Mouse (Mus musculus): ENCODE results near the gene Dlgap5.

The Dlgap5 gene

GRCm38 (mm10) chr14:47395007-47395406, 23.2 kb downstream of the Dlgap5 start:
- no peak for DNase-seq

GRCm38 (mm10) chr14:47393354-47394094, 24.7 kb downstream of the Dlgap5 start:
- no peak for DNase-seq

GRCm38 (mm10) chr14:47386125-47386524, 32.1 kb downstream of the Dlgap5 start:
- DNase-seq, result no peak

- DNase-seq, result no peak
Observed at GRCm38 (mm10) chr14:47384653-47385052, 33.6 kb downstream of the Dlgap5 start.

GRCm38 (mm10) chr14:47383911-47384310, 34.3 kb downstream of the Dlgap5 start:
- DNase-seq, result no peak

GRCm38 (mm10) chr14:47378336-47378735, 39.9 kb downstream of the Dlgap5 start:
- no peak for DNase-seq

- no peak for DNase-seq
Observed at GRCm38 (mm10) chr14:47376526-47376925, 41.7 kb downstream of the Dlgap5 start.

GRCm38 (mm10) chr14:47373728-47374678, 44.2 kb downstream of the Dlgap5 start:
- DNase-seq, result peak in 1 of 2 experiments; percentile 20

GRCm38 (mm10) chr14:47371689-47372088, 46.5 kb downstream of the Dlgap5 start:
- no peak for DNase-seq

- no peak for DNase-seq
Observed at GRCm38 (mm10) chr14:47370790-47371189, 47.4 kb downstream of the Dlgap5 start.

- DNase-seq, result no peak
Observed at GRCm38 (mm10) chr14:47369741-47370140, 48.5 kb downstream of the Dlgap5 start.

GRCm38 (mm10) chr14:47367461-47367860, 50.7 kb downstream of the Dlgap5 start, which contains the start of gene Lgals3:
Gene Lgals3, plus strand, starts transcription at chr14:47367751.
- DNase-seq, result peak in 1 of 2 experiments; percentile 11

GRCm38 (mm10) chr14:47366881-47367321, 51.3 kb downstream of the Dlgap5 start:
- DNase-seq, result peak; percentile 40 to 43

GRCm38 (mm10) chr14:47364742-47365449, 53.3 kb downstream of the Dlgap5 start:
- DNase-seq, result no peak

GRCm38 (mm10) chr14:47361899-47362298, 56.3 kb downstream of the Dlgap5 start:
- DNase-seq, result no peak

GRCm38 (mm10) chr14:47361418-47361817, 56.8 kb downstream of the Dlgap5 start:
- no peak for DNase-seq

GRCm38 (mm10) chr14:47359610-47360009, 58.6 kb downstream of the Dlgap5 start:
- DNase-seq, result no peak

- DNase-seq, result no peak
Observed at GRCm38 (mm10) chr14:47356622-47357021, 61.6 kb downstream of the Dlgap5 start.

GRCm38 (mm10) chr14:47354948-47355347, 63.3 kb downstream of the Dlgap5 start:
- DNase-seq, result no peak

GRCm38 (mm10) chr14:47354111-47354577, 64.1 kb downstream of the Dlgap5 start:
- DNase-seq, result no peak

GRCm38 (mm10) chr14:47353240-47353639, 65.0 kb downstream of the Dlgap5 start:
- no peak for DNase-seq

GRCm38 (mm10) chr14:47352272-47352671, 65.9 kb downstream of the Dlgap5 start:
- DNase-seq, result no peak

- no peak for DNase-seq
Observed at GRCm38 (mm10) chr14:47350974-47351373, 67.2 kb downstream of the Dlgap5 start.
